Mouse (Mus musculus): ENCODE data around the gene Wipi1.
"Not testable (repeated sequence)": the region's sequence is repeated elsewhere in the genome, so short reads cannot be mapped to it uniquely, and the experiment has no call there.

Gene Wipi1

GRCm38 (mm10) chr11:109611303-109612149 is at the start of gene Wipi1:
Wipi1 (minus strand) TSS chr11:109611967.
- DNase-seq: peak; percentile 99

- DNase-seq: not testable (repeated sequence)
Measured at GRCm38 (mm10) chr11:109660526-109660925, 48.8 kb upstream of the Wipi1 start.

GRCm38 (mm10) chr11:109656232-109656631 is 44.5 kb upstream of the Wipi1 start:
- DNase-seq: no peak

- DNase-seq: no peak
Measured at GRCm38 (mm10) chr11:109654581-109654980, 42.8 kb upstream of the Wipi1 start.

- no peak for DNase-seq
Measured at GRCm38 (mm10) chr11:109653201-109653600, 41.4 kb upstream of the Wipi1 start.

GRCm38 (mm10) chr11:109652505-109652904 is 40.7 kb upstream of the Wipi1 start:
- DNase-seq: no peak

- DNase-seq: no peak
Measured at GRCm38 (mm10) chr11:109651566-109652024, 39.8 kb upstream of the Wipi1 start.

GRCm38 (mm10) chr11:109650788-109651565 is 39.2 kb upstream of the Wipi1 start:
- peak; percentile 94 for DNase-seq

- DNase-seq: peak; percentile 81
Measured at GRCm38 (mm10) chr11:109649975-109650701, 38.4 kb upstream of the Wipi1 start.

- DNase-seq: no peak
Measured at GRCm38 (mm10) chr11:109649206-109649605, 37.4 kb upstream of the Wipi1 start, which contains the start of gene Prkar1a. Prkar1a (plus strand) TSS chr11:109649405.

- DNase-seq: no peak
Measured at GRCm38 (mm10) chr11:109648510-109648909, 36.7 kb upstream of the Wipi1 start.

- DNase-seq: no peak
Measured at GRCm38 (mm10) chr11:109641498-109642222, 29.9 kb upstream of the Wipi1 start.

- no peak for DNase-seq
Measured at GRCm38 (mm10) chr11:109635871-109636395, 24.2 kb upstream of the Wipi1 start.

- no peak for DNase-seq
Measured at GRCm38 (mm10) chr11:109634928-109635327, 23.2 kb upstream of the Wipi1 start.

GRCm38 (mm10) chr11:109629021-109629521 is 17.3 kb upstream of the Wipi1 start:
- no peak for DNase-seq

- DNase-seq: no peak
Measured at GRCm38 (mm10) chr11:109628099-109628498, 16.3 kb upstream of the Wipi1 start.

GRCm38 (mm10) chr11:109627648-109628047 is 15.9 kb upstream of the Wipi1 start:
- no peak for DNase-seq

- no peak for DNase-seq
Measured at GRCm38 (mm10) chr11:109623238-109623637, 11.5 kb upstream of the Wipi1 start.

- no peak for DNase-seq
Measured at GRCm38 (mm10) chr11:109622518-109623037, 10.8 kb upstream of the Wipi1 start.

GRCm38 (mm10) chr11:109621183-109621582 is 9.4 kb upstream of the Wipi1 start:
- peak; percentile 69 for DNase-seq

- no peak for DNase-seq
Measured at GRCm38 (mm10) chr11:109620356-109620755, 8.6 kb upstream of the Wipi1 start.

- peak; percentile 68 for DNase-seq
Measured at GRCm38 (mm10) chr11:109619055-109619454, 7.3 kb upstream of the Wipi1 start.
